9 mouse cellular contexts compared by ENCODE assay signal in genomic region chr6:112423746-112424501, GRCm38 (mm10). TPM values are rescaled to one million over a fixed set of nuclear protein-coding genes. Genes with fewer than 3 reads are reported as not detected.
DNase-seq lines count a peak whose midpoint lies in the region; ATAC-seq and TF ChIP-seq lines count a peak whose summit lies in the region.
"Had no signal": no experiment of that assay in that cellular context is flagged by ENCODE, and none has a peak within 500 bp of the region (broad histone marks: within the 10 kb centered on the region; RNA-seq: fewer than 3 reads in every experiment).

No protein-coding gene starts in this region.

- 60% methylated on average over 8 of the region's 8 CpGs for WGBS in heart, postnatal 0 days

- no peak for TF ChIP-seq EP300 in heart, postnatal 0 days (IDR thresholded peaks at IDR 0.05; ENCODE audit: low read depth)

- H3K27ac ChIP-seq in heart, postnatal 0 days (ENCODE audit: low read depth): no peak overlapping the region
- H3K27ac ChIP-seq: hindbrain, embryonic 15.5 days had no signal

- H3K4me2 ChIP-seq in heart, postnatal 0 days (ENCODE audit: low read depth, low read length): no peak overlapping the region
- H3K4me2 ChIP-seq: hindbrain, embryonic 15.5 days had no signal

- TF ChIP-seq POLR2A in brain, embryonic 14.5 days (IDR thresholded peaks at IDR 0.05; ENCODE audit: borderline replicate concordance, extremely low read depth, insufficient read depth, insufficient read length, poor library complexity, severe bottlenecking): no peak

- H3K27me3 ChIP-seq in heart, postnatal 0 days (ENCODE audit: control insufficient read depth, insufficient read depth, low read length): no peaks in the 10 kb centered on the region
- H3K27me3 ChIP-seq: hindbrain, embryonic 15.5 days had no signal

- no peaks in the 10 kb centered on the region; the same call in 1 of the 2 replicates for H3K9me3 ChIP-seq in heart, postnatal 0 days (replicated peaks; ENCODE audit: control insufficient read depth, low read length)
- H3K9me3 ChIP-seq: hindbrain, embryonic 15.5 days had no signal

- no peak for TF ChIP-seq CTCF in heart, postnatal 0 days (IDR thresholded peaks at IDR 0.05; ENCODE audit: low read depth)
- no peak for TF ChIP-seq CTCF in brain, embryonic 14.5 days (IDR thresholded peaks at IDR 0.05; ENCODE audit: borderline replicate concordance, extremely low read depth, insufficient read depth, insufficient read length)

- peak; percentile 5 for DNase-seq in heart, postnatal 0 days (ENCODE audit: low spot score)
- no peak for DNase-seq in heart, adult 8-10 months (ENCODE audit: low spot score)
- DNase-seq in brain, embryonic 14.5 days (ENCODE audit: low read depth): peak; percentile 58
- DNase-seq in frontal cortex, postnatal 36 days (ENCODE audit: low spot score in 2 of 2): peak; percentile 45 to 59
- DNase-seq in lung, postnatal 36 days: peak; percentile 44
- no peak for DNase-seq in thymus, postnatal 36 days
- DNase-seq: gastrocnemius, postnatal 36 days had no signal

- no peaks in the 10 kb centered on the region for H3K4me1 ChIP-seq in heart, postnatal 0 days (ENCODE audit: control insufficient read depth, insufficient read depth)
- H3K4me1 ChIP-seq: hindbrain, embryonic 15.5 days had no signal

- no peak overlapping the region for H3K4me3 ChIP-seq in heart, postnatal 0 days (ENCODE audit: low read depth, low read length)
- H3K4me3 ChIP-seq: hindbrain, embryonic 15.5 days had no signal

- ATAC-seq in heart, postnatal 0 days (ENCODE audit: insufficient read depth, low read depth): no peak
- no peak for ATAC-seq in erythroblast, adult 5-6 weeks (replicated peaks; ENCODE audit: low FRiP score, poor library complexity, severe bottlenecking)

- H3K9ac ChIP-seq in heart, postnatal 0 days (replicated peaks; ENCODE audit: low read depth, low read length): no peak overlapping the region
- H3K9ac ChIP-seq: hindbrain, embryonic 15.5 days had no signal

- no peaks in the 10 kb centered on the region for H3K36me3 ChIP-seq in heart, postnatal 0 days (replicated peaks; ENCODE audit: control insufficient read depth, insufficient read depth, low read length)
- H3K36me3 ChIP-seq: hindbrain, embryonic 15.5 days had no signal

RNA-seq across cellular contexts. Expression of gene Cav3, which starts 35.4 kb away (rescaled TPM):
- 148 and 161 TPM in 2 replicates for total RNA-seq in heart, postnatal 0 days (2014; rRNA removed; ENCODE audit: low replicate concordance)
- 188 and 201 TPM in 2 replicates for polyA plus RNA-seq in heart, postnatal 0 days (2015; fragmentation: Nextera tagmentation; extraction: Ambion mirVana)
- 10 to 100 TPM; 68.1 to 83.6 (median 71.9) TPM for total RNA-seq in heart, adult 8-10 months (2022)
- polyA plus RNA-seq in brain, embryonic 14.5 days (2012; rRNA removed): 0.16 and 0.23 TPM in 2 replicates
- not detected in 2 replicates for total RNA-seq in erythroblast, adult 5-6 weeks (2015; ENCODE audit: low replicate concordance)
- not detected in 2 replicates for total RNA-seq in erythroblast, adult 5-6 weeks (2017; ENCODE audit: low replicate concordance)

RNA-seq across cellular contexts. Expression of gene Ssu2, which starts 36.1 kb away (rescaled TPM):
- total RNA-seq in heart, postnatal 0 days (2014; rRNA removed; ENCODE audit: low replicate concordance): 9.2 and 17.4 TPM in 2 replicates
- 3.2 and 5.1 TPM in 2 replicates for polyA plus RNA-seq in heart, postnatal 0 days (2015; fragmentation: Nextera tagmentation; extraction: Ambion mirVana)
- total RNA-seq in heart, adult 8-10 months (2022): 1 to 10 TPM in 3 of 4 experiments, under 1 TPM in 1; 0.94 to 1.7 (median 1.4) TPM
- polyA plus RNA-seq in brain, embryonic 14.5 days (2012; rRNA removed): 0.14 and 0.45 TPM in 2 replicates
- total RNA-seq in erythroblast, adult 5-6 weeks (2015; ENCODE audit: low replicate concordance): not detected in 2 replicates
- total RNA-seq in erythroblast, adult 5-6 weeks (2017; ENCODE audit: low replicate concordance): not detected in 2 replicates
- polyA plus RNA-seq: hindbrain, embryonic 15.5 days had no signal

Comparison
In these comparisons a context has a peak if more than half of its experiments do, and no peak if none do; other contexts are left out.
1. DNase-seq: peak in heart, postnatal 0 days (single experiment), brain, embryonic 14.5 days (single experiment), frontal cortex, postnatal 36 days (2 of 2) and lung, postnatal 36 days (single experiment); none in heart, adult 8-10 months (single experiment) and thymus, postnatal 36 days (0 of 2).
2. RNA of gene Cav3, which starts 35.4 kb away (total RNA-seq): 148 to 161 TPM in heart, postnatal 0 days and 68.1 to 83.6 TPM in heart, adult 8-10 months; not detected in erythroblast, adult 5-6 weeks; every median in the first group is over 10 times any median in the second.